Mouse (Mus musculus) bone marrow, adult 2 months (tissue): ENCODE results near the gene 9530003J23Rik. TPM values are rescaled to one million over a fixed set of nuclear protein-coding genes. Genes with fewer than 3 reads are reported as not detected.
"Not testable (repeated sequence)": the region's sequence is repeated elsewhere in the genome, so short reads cannot be mapped to it uniquely, and the experiment has no call there.

Experiments used
- H3K27ac ChIP-seq: fragments of 200-500 bp; 2 replicates; pipeline ENCODE4 v1.5.1; 2012; ENCODE audit warnings: low read depth, mild to moderate bottlenecking, control low read depth, inconsistent platforms, low read length; ENCODE audit not compliant: control insufficient read depth, poor library complexity, insufficient read depth
- H3K4me1 ChIP-seq: fragments of 200-500 bp; 2 replicates; pipeline ENCODE4 v1.6.1; 2011; ENCODE audit warnings: low read length; ENCODE audit not compliant: control insufficient read depth, insufficient read depth
- H3K4me3 ChIP-seq: fragments of 200-500 bp; replicated peaks from 2 replicates; pipeline ENCODE3; 2011; ENCODE audit warnings: mild to moderate bottlenecking, low read depth, low read length, control low read depth; ENCODE audit not compliant: control insufficient read depth
- CTCF ChIP-seq: fragments of 200-500 bp; IDR thresholded peaks from 2 replicates; pipeline ENCODE4 v1.5.1; 2011; ENCODE audit warnings: low read length, control low read depth; ENCODE audit not compliant: control insufficient read depth, insufficient read depth
- POLR2A ChIP-seq: fragments of 200-500 bp; IDR thresholded peaks from 2 replicates; pipeline ENCODE4 v1.6.1; 2011; ENCODE audit warnings: low read depth, mild to moderate bottlenecking, control low read depth, low read length, borderline replicate concordance; ENCODE audit not compliant: control insufficient read depth
- WGBS: fragments of 180-500 bp; shearing (Covaris S2); methylation state at CpG from one replicate; pipeline ENCODE4 v1.1.7; 2018; 5-methylcytosine and 5-hydroxymethylcytosine counted together
- polyA plus RNA-seq: library from polyadenylated mRNA; stranded (reverse); fragments of >200 nt; gene quantifications from 2 replicates; pipeline ENCODE4 v1.2.4, GENCODE M21; 2011; ENCODE audit warnings: low replicate concordance; ENCODE audit not compliant: missing spikeins, insufficient read depth, insufficient read length

9530003J23Rik gene
- polyA plus RNA-seq = not detected in 2 replicates

- Histone ChIP-seq H3K4me3 (no peak within 1 kb of the TSS), H3K27ac (no peak within 1 kb of the TSS), H3K4me1 (no peaks in the 10 kb centered on the region)
- WGBS = 83% methylated on average over 12 of the region's 12 CpGs
- no peak for TF ChIP-seq POLR2A
- TF ChIP-seq CTCF = no peak
These were observed at the start of gene 9530003J23Rik for GRCm38 (mm10) chr10:117238603-117239002. Gene 9530003J23Rik (minus strand): TSS chr10:117238703.

- TF ChIP-seq POLR2A (no peak), CTCF (no peak)
- 58% methylated on average over 3 of the region's 3 CpGs for WGBS
- Histone ChIP-seq H3K4me1 (no peaks in the 10 kb centered on the region; the same call in 1 of the 2 replicates), H3K4me3 (no peak overlapping the region), H3K27ac (no peak overlapping the region)
These were observed 48.8 kb upstream of the 9530003J23Rik start for GRCm38 (mm10) chr10:117287226-117287850.

GRCm38 (mm10) chr10:117286366-117286970, 48.0 kb upstream of the 9530003J23Rik start:
- 79% methylated on average over 6 of the region's 6 CpGs for WGBS
- H3K4me1 ChIP-seq = no peaks in the 10 kb centered on the region; the same call in 1 of the 2 replicates
- no peak overlapping the region for H3K4me3 ChIP-seq
- H3K27ac ChIP-seq = no peak overlapping the region; the same call in 1 of the 2 replicates
- TF ChIP-seq CTCF (no peak), POLR2A (no peak)

- H3K27ac ChIP-seq = peak overlapping the region; percentile 61; the same call in 1 of the 2 replicates
- WGBS = 6% methylated on average over 4 of the region's 7 CpGs
- H3K4me3 ChIP-seq = peak overlapping the region; percentile 32
- not testable (repeated sequence) for H3K4me1 ChIP-seq
These were observed 47.1 kb upstream of the 9530003J23Rik start for GRCm38 (mm10) chr10:117285584-117285983.

- Histone ChIP-seq H3K27ac (peak overlapping the region; percentile 86), H3K4me3 (peak overlapping the region; percentile 67), H3K4me1 (no peaks in the 10 kb centered on the region; the same call in 1 of the 2 replicates)
- WGBS = 55% methylated on average over 10 of the region's 10 CpGs
- TF ChIP-seq CTCF = no peak
- no peak for TF ChIP-seq POLR2A
These were observed 46.3 kb upstream of the 9530003J23Rik start for GRCm38 (mm10) chr10:117284578-117285520.

GRCm38 (mm10) chr10:117283871-117284577, 45.5 kb upstream of the 9530003J23Rik start:
- 68% methylated on average over 7 of the region's 7 CpGs for WGBS
- TF ChIP-seq CTCF = no peak
- no peak for TF ChIP-seq POLR2A
- Histone ChIP-seq H3K4me3 (no peak overlapping the region), H3K27ac (peak overlapping the region; percentile 86), H3K4me1 (no peaks in the 10 kb centered on the region; the same call in 1 of the 2 replicates)

GRCm38 (mm10) chr10:117283196-117283595, 44.7 kb upstream of the 9530003J23Rik start:
- H3K4me1 ChIP-seq = not testable (repeated sequence)
- H3K27ac ChIP-seq = peak overlapping the region; percentile 66; the same call in 1 of the 2 replicates
- WGBS = 69% methylated on average over 4 of the region's 4 CpGs
- peak overlapping the region; percentile 19 for H3K4me3 ChIP-seq

- no peak for TF ChIP-seq POLR2A
- no peak for TF ChIP-seq CTCF
- Histone ChIP-seq H3K4me1 (no peaks in the 10 kb centered on the region; the same call in 1 of the 2 replicates), H3K4me3 (peak overlapping the region; percentile 55), H3K27ac (no peak overlapping the region; the same call in 1 of the 2 replicates)
- WGBS = 53% methylated on average over 2 of the region's 2 CpGs
These were observed 44.0 kb upstream of the 9530003J23Rik start for GRCm38 (mm10) chr10:117282551-117282950.
